Mouse (Mus musculus) G1E (cell line): Measurements from ENCODE around the gene Arpc5l.

Experiments
- CTCF ChIP-seq: IDR thresholded peaks from 2 replicates; pipeline ENCODE4 v1.5.1; 2012; ENCODE audit warnings: low read depth, low read length, inconsistent platforms, mixed read lengths
- GATA1 ChIP-seq: IDR thresholded peaks from 2 replicates; pipeline ENCODE4 v1.6.1; 2012; ENCODE audit warnings: borderline replicate concordance, low read length, inconsistent platforms, mixed read lengths

GRCm38 (mm10) chr2:39004880-39005435 is at the start of gene Arpc5l:
- TF ChIP-seq GATA1 (no peak), CTCF (no peak)
